Mouse (Mus musculus) hindbrain, embryonic 14.5 days (tissue): Measurements from ENCODE around the gene Lef1. TPM values are rescaled to one million over a fixed set of nuclear protein-coding genes. Genes with fewer than 3 reads are reported as not detected.

ENCODE experiments used
- ATAC-seq: fragments of 200-750 bp; cut with Nextera tagmentation; 2 replicates; pipeline ENCODE4 v1.8.0; 2017; ENCODE audit warnings: moderate number of reproducible peaks, mild to moderate bottlenecking, moderate TSS enrichment, moderate library complexity; ENCODE audit not compliant: low FRiP score
- DNase-seq: peaks from one replicate; pipeline ENCODE4 v3.0.0-alpha.2; 2015; ENCODE audit warnings: low spot score
- H3K27ac ChIP-seq: fragments of 300-500 bp; sonication (generic); 2 replicates; pipeline ENCODE4 v1.5.1; 2014; ENCODE audit warnings: mild to moderate bottlenecking, moderate library complexity
- H3K27me3 ChIP-seq: fragments of 300-500 bp; sonication (generic); 2 replicates; pipeline ENCODE4 v1.6.1; 2014; ENCODE audit warnings: mild to moderate bottlenecking, low read length, mixed read lengths; ENCODE audit not compliant: control insufficient read depth, insufficient read depth
- H3K36me3 ChIP-seq: fragments of 300-500 bp; sonication (generic); replicated peaks from 2 replicates; pipeline ENCODE4 v1.6.1; 2014; ENCODE audit not compliant: control insufficient read depth, insufficient read depth
- H3K4me1 ChIP-seq: fragments of 300-500 bp; sonication (generic); replicated peaks from 2 replicates; pipeline ENCODE4 v1.6.1; 2014; ENCODE audit warnings: antibody characterized with exemption, low read length, mixed read lengths; ENCODE audit not compliant: control insufficient read depth, insufficient read depth
- H3K4me2 ChIP-seq: fragments of 300-500 bp; sonication (generic); replicated peaks from 2 replicates; pipeline ENCODE4 v1.6.1; 2014; ENCODE audit warnings: mild to moderate bottlenecking, moderate library complexity
- H3K4me3 ChIP-seq: fragments of 300-500 bp; sonication (generic); replicated peaks from 2 replicates; pipeline ENCODE4 v1.5.1; 2014; ENCODE audit warnings: mild to moderate bottlenecking, low read length
- H3K9ac ChIP-seq: fragments of 300-500 bp; sonication (generic); 2 replicates; pipeline ENCODE4 v1.6.1; 2014
- H3K9me3 ChIP-seq: fragments of 300-500 bp; sonication (generic); 2 replicates; pipeline ENCODE4 v1.6.1; 2016; ENCODE audit warnings: low read length; ENCODE audit not compliant: control insufficient read depth
- WGBS: fragments of 180-500 bp; shearing (Covaris S2); extraction: QIAGEN DNeasy Blood & Tissue Kit; methylation state at CpG from one replicate; pipeline ENCODE4 v1.1.7; 2014; 5-methylcytosine and 5-hydroxymethylcytosine counted together
- polyA plus RNA-seq: library from polyadenylated mRNA; unstranded; fragments of >200 nt; fragmentation: Nextera tagmentation; extraction: Ambion mirVana; gene quantifications from 2 replicates; pipeline ENCODE4 v1.2.1, GENCODE M21; 2014

Lef1 gene
- polyA plus RNA-seq, 1 experiment from 2014 or later = 9.8 TPM

DNA sequence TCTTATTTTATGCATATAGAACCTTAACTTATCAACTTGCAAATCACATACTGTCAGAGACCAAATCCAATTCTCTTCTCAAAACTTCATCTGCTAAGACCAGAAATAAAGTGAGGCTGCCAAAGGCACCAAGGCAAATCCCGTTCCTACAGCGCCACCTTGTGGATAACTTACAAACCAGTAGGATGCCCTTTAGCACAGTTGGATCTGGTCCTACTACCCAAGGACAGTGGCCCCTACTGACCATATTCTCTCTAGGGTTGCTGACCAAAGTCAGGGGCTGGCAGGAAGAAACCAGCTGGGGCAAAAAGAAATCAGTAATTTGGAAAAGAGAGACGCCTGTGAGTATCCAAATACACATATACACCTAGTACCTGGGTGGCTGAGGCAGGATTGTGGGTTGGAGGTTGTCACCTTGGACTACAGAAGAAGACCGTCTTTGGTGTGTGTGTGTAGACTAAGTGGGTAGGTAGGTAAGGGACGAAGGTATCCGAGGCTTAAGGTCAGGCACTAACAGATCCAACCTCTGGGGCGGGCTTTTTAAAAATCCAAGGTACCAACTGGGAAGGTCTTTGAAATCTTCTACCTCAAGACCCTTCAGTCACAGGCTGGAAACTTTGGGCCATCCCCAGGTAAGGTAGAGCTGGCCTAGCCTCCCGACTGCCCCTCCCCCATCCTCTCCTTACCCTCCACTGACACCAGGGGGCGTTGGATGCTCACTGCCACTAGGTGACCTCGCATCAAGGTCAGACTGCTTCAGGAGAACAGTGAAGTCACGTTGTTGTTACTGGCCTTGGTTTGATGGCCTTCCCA is 135.7 kb downstream of the Lef1 start:
- Histone ChIP-seq H3K4me3 (no peak overlapping the region), H3K9ac (no peak overlapping the region), H3K9me3 (no peaks in the 10 kb centered on the region), H3K27ac (no peak overlapping the region), H3K36me3 (no peaks in the 10 kb centered on the region), H3K27me3 (no peaks in the 10 kb centered on the region), H3K4me1 (no peaks in the 10 kb centered on the region), H3K4me2 (no peak overlapping the region)
- 63% methylated on average over 11 of the region's 11 CpGs for WGBS
- DNase-seq = peak; percentile 86
- peak; percentile 70; the same call in 1 of the 2 replicates for ATAC-seq

DNA sequence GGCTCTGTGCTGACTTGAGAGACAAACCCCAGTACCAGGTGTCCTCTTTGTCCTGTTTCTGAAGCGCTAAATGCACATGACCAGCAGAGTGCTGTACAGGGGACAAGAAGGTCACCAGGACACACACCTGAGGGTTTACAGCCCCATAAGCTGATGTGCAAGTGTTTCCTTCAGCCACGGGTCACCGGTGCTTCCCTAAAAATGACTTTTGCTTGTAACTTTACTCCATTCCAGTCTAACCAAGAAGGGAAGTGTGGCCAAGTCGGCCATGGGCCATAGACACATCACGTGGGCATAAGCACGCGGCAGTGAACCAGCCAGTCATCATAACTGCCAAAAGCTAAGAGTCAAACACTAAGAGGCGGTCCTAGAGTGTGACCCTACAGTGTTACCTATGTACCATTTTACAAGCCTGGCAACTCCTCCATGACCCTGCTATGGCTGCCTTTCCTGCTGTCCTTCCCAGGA is 136.3 kb downstream of the Lef1 start:
- no peak overlapping the region for H3K27ac ChIP-seq
- 92% methylated on average over 8 of the region's 8 CpGs for WGBS
- H3K4me1 ChIP-seq = no peaks in the 10 kb centered on the region
- DNase-seq (no peak), ATAC-seq (no peak)
- no peaks in the 10 kb centered on the region for H3K27me3 ChIP-seq
- H3K4me3 ChIP-seq = no peak overlapping the region
- no peak overlapping the region for H3K4me2 ChIP-seq
- no peaks in the 10 kb centered on the region for H3K9me3 ChIP-seq
- no peak overlapping the region for H3K9ac ChIP-seq
- H3K36me3 ChIP-seq = no peaks in the 10 kb centered on the region

GRCm38 (mm10) chr3:131247447-131247846 is 137.2 kb downstream of the Lef1 start:
- Histone ChIP-seq H3K9me3 (no peaks in the 10 kb centered on the region), H3K27me3 (no peaks in the 10 kb centered on the region), H3K4me3 (no peak overlapping the region), H3K4me2 (no peak overlapping the region), H3K4me1 (no peaks in the 10 kb centered on the region), H3K9ac (no peak overlapping the region), H3K27ac (no peak overlapping the region), H3K36me3 (no peaks in the 10 kb centered on the region)
- WGBS = 79% methylated on average over 6 of the region's 6 CpGs
- DNase-seq (no peak), ATAC-seq (no peak)

DNA sequence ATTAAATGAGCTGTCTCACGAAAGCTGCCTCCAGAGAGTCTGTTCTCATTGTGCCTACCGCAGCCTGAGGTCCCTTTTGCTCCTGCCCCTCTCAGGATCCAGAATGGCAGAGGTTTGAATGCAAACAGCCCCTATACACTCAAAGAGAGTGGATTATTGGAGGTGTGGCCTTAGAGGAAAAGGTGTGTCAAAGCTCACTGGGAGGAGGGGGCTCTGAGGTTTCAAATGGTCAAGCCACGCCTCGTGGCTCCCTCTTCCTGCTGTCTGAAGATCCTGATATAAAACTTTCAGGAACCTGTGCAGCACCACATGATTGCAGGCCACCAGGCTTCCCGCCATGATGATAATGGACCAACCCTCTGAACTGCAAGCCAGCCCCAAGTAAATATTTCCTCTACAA is 137.6 kb downstream of the Lef1 start:
- Histone ChIP-seq H3K4me1 (no peaks in the 10 kb centered on the region), H3K27me3 (no peaks in the 10 kb centered on the region), H3K9me3 (no peaks in the 10 kb centered on the region), H3K9ac (no peak overlapping the region), H3K4me2 (no peak overlapping the region), H3K36me3 (no peaks in the 10 kb centered on the region), H3K27ac (no peak overlapping the region), H3K4me3 (no peak overlapping the region)
- DNase-seq (no peak), ATAC-seq (no peak)
- WGBS = 87% methylated on average over 5 of the region's 5 CpGs

DNA sequence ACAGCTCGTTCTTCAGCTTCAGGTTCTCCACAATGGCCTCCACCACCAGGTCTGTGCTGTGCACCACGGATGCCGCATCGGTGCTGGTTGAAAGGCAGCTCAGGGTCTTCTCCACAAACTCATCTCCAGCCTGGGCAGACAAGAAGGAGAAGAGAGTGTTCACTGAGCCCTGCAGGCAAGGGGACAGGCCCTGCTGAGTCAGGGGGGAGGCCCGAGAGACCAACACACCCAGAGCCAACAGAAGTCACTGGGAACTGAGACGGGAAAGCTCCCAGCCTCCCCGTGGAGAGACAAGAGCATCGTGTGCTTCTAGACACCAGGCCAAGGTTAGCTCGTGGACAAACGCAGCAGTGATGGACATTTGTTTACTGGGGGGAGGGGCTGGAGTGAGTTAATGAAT is 138.2 kb downstream of the Lef1 start:
- no peak for ATAC-seq
- Histone ChIP-seq H3K9ac (no peak overlapping the region), H3K4me3 (no peak overlapping the region), H3K27ac (no peak overlapping the region), H3K4me2 (no peak overlapping the region), H3K9me3 (no peaks in the 10 kb centered on the region), H3K36me3 (no peaks in the 10 kb centered on the region), H3K27me3 (no peaks in the 10 kb centered on the region), H3K4me1 (no peaks in the 10 kb centered on the region)
- no peak for DNase-seq
- WGBS = 82% methylated on average over 10 of the region's 10 CpGs

GRCm38 (mm10) chr3:131250283-131250682 is 140.0 kb downstream of the Lef1 start:
- Histone ChIP-seq H3K4me1 (no peaks in the 10 kb centered on the region), H3K27me3 (no peaks in the 10 kb centered on the region), H3K27ac (no peak overlapping the region), H3K4me2 (no peak overlapping the region), H3K9ac (no peak overlapping the region), H3K9me3 (no peaks in the 10 kb centered on the region), H3K36me3 (no peaks in the 10 kb centered on the region), H3K4me3 (no peak overlapping the region)
- 93% methylated on average over 2 of the region's 2 CpGs for WGBS
- ATAC-seq (no peak), DNase-seq (no peak)

GRCm38 (mm10) chr3:131250978-131251377 is 140.7 kb downstream of the Lef1 start:
- no peak overlapping the region for H3K4me2 ChIP-seq
- ATAC-seq = no peak
- 95% methylated on average over 13 of the region's 13 CpGs for WGBS

GRCm38 (mm10) chr3:131251601-131252000 is 141.3 kb downstream of the Lef1 start:
- Histone ChIP-seq H3K36me3 (no peaks in the 10 kb centered on the region), H3K27ac (no peak overlapping the region), H3K4me1 (no peaks in the 10 kb centered on the region), H3K4me2 (no peak overlapping the region), H3K4me3 (no peak overlapping the region), H3K9ac (no peak overlapping the region), H3K9me3 (no peaks in the 10 kb centered on the region), H3K27me3 (no peaks in the 10 kb centered on the region)
- 92% methylated on average over 7 of the region's 7 CpGs for WGBS
- no peak for DNase-seq
- ATAC-seq = no peak

More at GRCm38 (mm10) chr3:131250978-131251377, 140.7 kb downstream of the Lef1 start:
- Histone ChIP-seq H3K27ac (no peak overlapping the region), H3K4me3 (no peak overlapping the region), H3K27me3 (no peaks in the 10 kb centered on the region), H3K36me3 (no peaks in the 10 kb centered on the region), H3K9me3 (no peaks in the 10 kb centered on the region), H3K4me1 (no peaks in the 10 kb centered on the region), H3K9ac (no peak overlapping the region)
- no peak for DNase-seq

DNA sequence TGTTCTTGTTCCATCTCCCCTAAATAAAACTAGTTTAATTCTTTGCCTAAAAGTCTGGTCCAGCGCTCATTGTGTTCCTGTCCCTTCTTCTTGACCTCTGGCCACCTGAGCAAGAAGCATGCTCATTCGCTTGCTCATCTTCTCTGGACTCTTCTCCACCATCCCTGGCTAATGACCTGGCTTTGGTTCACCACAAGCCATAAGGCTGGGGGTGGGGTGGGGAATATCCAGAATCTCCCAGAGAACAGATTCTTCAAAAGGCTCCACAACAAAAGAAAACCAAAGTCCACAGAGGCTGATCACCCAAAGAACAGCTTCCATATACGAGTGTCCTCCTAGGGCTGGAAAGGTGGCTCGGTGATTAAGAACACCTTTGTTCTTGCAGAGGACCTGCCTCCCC is 144.7 kb downstream of the Lef1 start:
- no peak overlapping the region for H3K4me3 ChIP-seq
- DNase-seq = no peak
- no peak overlapping the region for H3K27ac ChIP-seq
- no peaks in the 10 kb centered on the region for H3K9me3 ChIP-seq
- no peak overlapping the region for H3K9ac ChIP-seq
- no peaks in the 10 kb centered on the region for H3K4me1 ChIP-seq
- 93% methylated on average over 4 of the region's 4 CpGs for WGBS
- ATAC-seq = no peak
- no peaks in the 10 kb centered on the region for H3K27me3 ChIP-seq
- no peaks in the 10 kb centered on the region for H3K36me3 ChIP-seq
- H3K4me2 ChIP-seq = no peak overlapping the region
